Mouse (Mus musculus) natural killer cell, adult 2 months (primary cell): ENCODE measurements around the gene Slc24a4.

Experiments
- DNase-seq, 2 experiments: peaks; one replicate each; pipeline ENCODE4 v3.0.0; 2022; ENCODE audit warnings: low spot score in 2 of 2

Slc24a4 gene

GRCm38 (mm10) chr12:102308457-102309011 is 180.0 kb downstream of the Slc24a4 start:
- peak; percentile 84 to 90 for DNase-seq

GRCm38 (mm10) chr12:102309099-102309799 is 180.7 kb downstream of the Slc24a4 start:
- DNase-seq = no peak

GRCm38 (mm10) chr12:102309800-102310195 is 181.3 kb downstream of the Slc24a4 start:
- DNase-seq = no peak

- no peak for DNase-seq
Measured at GRCm38 (mm10) chr12:102310261-102310660, 181.7 kb downstream of the Slc24a4 start.

GRCm38 (mm10) chr12:102311454-102311853 is 182.9 kb downstream of the Slc24a4 start:
- no peak for DNase-seq
